Mouse (Mus musculus) forebrain, embryonic 12.5 days (tissue): ENCODE measurements around the gene Pkm. TPM values are rescaled to one million over a fixed set of nuclear protein-coding genes. Genes with fewer than 3 reads are reported as not detected.
A peak's percentile ranks its signal among the peaks of the same experiment; 100 is the strongest.

Experiments
- ATAC-seq: fragments of 200-750 bp; cut with Nextera tagmentation; 2 replicates; pipeline ENCODE4 v1.8.0; 2017; ENCODE audit warnings: moderate TSS enrichment; ENCODE audit not compliant: low FRiP score
- H3K27ac ChIP-seq: fragments of 300-500 bp; sonication (generic); 2 replicates; pipeline ENCODE4 v1.5.1; 2016; ENCODE audit warnings: mild to moderate bottlenecking
- H3K27me3 ChIP-seq: fragments of 300-500 bp; sonication (generic); 2 replicates; pipeline ENCODE4 v1.6.1; 2016; ENCODE audit warnings: mild to moderate bottlenecking
- H3K36me3 ChIP-seq: fragments of 300-500 bp; sonication (generic); replicated peaks from 2 replicates; pipeline ENCODE4 v1.6.1; 2016; ENCODE audit warnings: mild to moderate bottlenecking
- H3K4me1 ChIP-seq: fragments of 300-500 bp; sonication (generic); 2 replicates; pipeline ENCODE4 v1.6.1; 2016
- H3K4me2 ChIP-seq: fragments of 300-500 bp; sonication (generic); 2 replicates; pipeline ENCODE4 v1.6.1; 2016; ENCODE audit warnings: mild to moderate bottlenecking, moderate library complexity
- H3K4me3 ChIP-seq: fragments of 300-500 bp; sonication (generic); replicated peaks from 2 replicates; pipeline ENCODE4 v1.5.1; 2016; ENCODE audit warnings: mild to moderate bottlenecking
- H3K9ac ChIP-seq: fragments of 300-500 bp; sonication (generic); 2 replicates; pipeline ENCODE4 v1.6.1; 2016; ENCODE audit warnings: mild to moderate bottlenecking
- H3K9me3 ChIP-seq: fragments of 300-500 bp; sonication (generic); 2 replicates; pipeline ENCODE4 v1.6.1; 2016
- WGBS: fragments of 180-500 bp; shearing (Covaris S2); methylation state at CpG from one replicate; pipeline ENCODE4 v1.1.7; 2016; 5-methylcytosine and 5-hydroxymethylcytosine counted together
- polyA plus RNA-seq: library from polyadenylated mRNA; unstranded; fragments of >200 nt; fragmentation: Nextera tagmentation; extraction: Ambion mirVana; gene quantifications from 2 replicates; pipeline ENCODE4 v1.2.1, GENCODE M21; 2016

Pkm gene
- polyA plus RNA-seq, 1 experiment from 2014 or later: 1,829 TPM

DNA sequence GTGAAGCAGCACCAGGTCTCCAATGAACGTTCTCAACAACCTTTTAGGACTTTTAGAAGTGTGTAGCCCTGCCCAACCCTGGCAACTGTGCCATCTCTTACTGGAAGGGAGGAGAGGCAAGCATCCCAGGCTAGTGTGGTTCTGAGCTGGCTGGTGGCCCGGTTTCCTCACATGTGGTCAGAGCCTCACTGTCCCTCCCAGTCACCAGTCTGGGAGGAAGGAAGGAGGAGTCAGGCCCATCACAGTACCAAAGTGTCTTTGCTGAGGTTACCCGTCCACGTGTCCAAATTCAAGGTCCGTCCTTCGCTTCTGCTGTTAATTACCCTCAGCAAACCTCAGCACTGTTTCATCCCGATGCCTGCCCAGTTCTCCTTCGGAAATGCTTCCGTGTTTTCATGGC, 36.0 kb downstream of the Pkm start:
- peak overlapping the region; percentile 28 for H3K4me3 ChIP-seq
- WGBS: 35% methylated on average over 9 of the region's 9 CpGs
- H3K9ac ChIP-seq: peak overlapping the region; percentile 38
- ATAC-seq: peak; percentile 49; the same call in 1 of the 2 replicates
- H3K27ac ChIP-seq: peak overlapping the region; percentile 31; the same call in 1 of the 2 replicates
- no peaks in the 10 kb centered on the region for H3K9me3 ChIP-seq
- peaks cover 9% of the 10 kb centered on the region for H3K27me3 ChIP-seq
- peak overlapping the region; percentile 56 for H3K4me2 ChIP-seq
- peaks cover 12% of the 10 kb centered on the region for H3K4me1 ChIP-seq
- H3K36me3 ChIP-seq: no peaks in the 10 kb centered on the region

DNA sequence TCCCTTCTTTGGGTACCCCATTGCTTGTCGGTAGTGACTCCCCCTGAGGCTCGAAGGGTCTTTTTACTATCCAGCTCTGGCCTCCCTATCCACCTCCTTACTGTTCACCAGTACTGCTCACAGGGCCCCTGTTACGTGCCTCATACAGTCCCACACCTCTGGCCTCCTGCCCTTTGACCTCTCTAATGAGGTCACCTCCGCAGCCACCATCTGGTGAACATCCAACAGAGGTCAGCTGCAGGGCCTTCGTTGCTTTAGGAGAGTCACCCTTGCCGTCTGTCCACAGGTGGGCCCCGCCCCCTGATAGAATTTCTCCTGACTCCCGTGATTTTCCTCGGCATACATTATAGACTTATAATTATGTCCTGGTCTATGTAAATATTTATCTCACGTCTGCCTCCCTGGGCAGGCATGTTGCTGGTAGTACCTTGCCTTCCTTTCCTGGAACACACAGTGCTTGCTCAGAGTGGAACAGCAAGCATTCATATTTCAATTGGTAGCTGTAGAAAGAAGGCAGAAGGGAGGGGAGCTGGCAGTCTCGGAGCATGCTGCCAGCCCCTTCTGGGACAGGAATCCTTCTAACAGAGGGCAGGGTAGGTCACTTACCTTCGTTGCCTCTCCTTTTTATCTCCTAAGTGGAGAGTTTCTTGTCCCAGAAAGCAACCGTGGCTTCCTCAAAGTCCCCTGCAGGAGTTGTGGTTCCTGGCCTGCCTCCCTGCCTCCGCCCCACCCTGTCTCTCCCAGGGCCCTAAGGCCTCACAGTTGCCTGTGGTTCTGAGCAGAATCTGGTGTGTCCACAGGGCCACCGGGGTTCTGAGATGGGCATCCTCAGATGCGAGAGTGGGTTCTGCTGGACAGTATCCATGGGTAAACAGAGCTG, 38.6 kb downstream of the Pkm start:
- Histone ChIP-seq H3K4me2 (no peak overlapping the region), H3K4me3 (no peak overlapping the region), H3K9ac (no peak overlapping the region), H3K9me3 (no peaks in the 10 kb centered on the region), H3K36me3 (no peaks in the 10 kb centered on the region), H3K27ac (no peak overlapping the region), H3K4me1 (peaks cover 12% of the 10 kb centered on the region), H3K27me3 (peaks cover 9% of the 10 kb centered on the region)
- ATAC-seq: no peak
- WGBS: 66% methylated on average over 16 of the region's 16 CpGs

DNA sequence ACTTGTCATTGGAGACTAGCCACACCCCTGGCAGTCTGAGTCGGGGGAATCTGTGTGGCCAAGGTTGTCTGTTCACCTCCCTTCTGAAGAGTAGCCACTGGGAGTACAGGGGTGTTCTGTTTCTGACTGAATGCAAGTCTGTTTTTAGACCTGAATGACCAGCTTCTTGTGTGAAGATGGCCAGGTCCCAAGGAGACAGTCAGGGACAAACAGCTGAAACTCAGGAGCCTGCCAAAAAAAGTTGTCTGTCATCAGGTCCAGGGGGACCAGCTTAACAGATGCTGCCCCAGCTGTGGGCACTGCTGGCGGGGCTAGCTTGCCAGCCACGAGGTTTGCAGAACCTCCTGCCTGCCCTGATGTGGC, 39.3 kb downstream of the Pkm start:
- Histone ChIP-seq H3K27ac (no peak overlapping the region), H3K4me2 (no peak overlapping the region), H3K4me3 (no peak overlapping the region), H3K27me3 (peaks cover 9% of the 10 kb centered on the region), H3K4me1 (peaks cover 12% of the 10 kb centered on the region), H3K9ac (no peak overlapping the region), H3K9me3 (no peaks in the 10 kb centered on the region), H3K36me3 (no peaks in the 10 kb centered on the region)
- ATAC-seq: no peak
- WGBS: 56% methylated on average over 3 of the region's 3 CpGs

DNA sequence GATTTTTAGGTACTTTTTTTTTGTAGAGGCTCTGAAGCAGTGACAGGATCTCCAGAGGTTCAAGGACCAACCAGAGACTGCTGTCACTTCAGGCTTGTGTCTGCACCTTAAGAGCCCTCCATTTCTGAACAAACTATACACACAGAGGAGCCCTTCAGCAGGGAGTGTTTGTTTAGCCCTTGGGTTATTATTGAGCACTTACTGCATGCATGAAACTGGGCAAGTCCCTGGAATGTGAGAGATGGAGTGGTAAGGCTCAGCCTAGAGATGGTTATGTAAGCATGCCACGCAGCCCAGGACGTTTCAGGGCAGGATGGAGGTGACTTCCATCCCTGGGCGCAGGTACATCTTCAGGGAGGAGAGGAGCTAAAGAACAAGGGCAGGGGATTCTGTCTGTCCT, 40.2 kb downstream of the Pkm start:
- Histone ChIP-seq H3K36me3 (no peaks in the 10 kb centered on the region), H3K9me3 (no peaks in the 10 kb centered on the region), H3K27ac (no peak overlapping the region), H3K27me3 (peaks cover 5% of the 10 kb centered on the region; the same call in 1 of the 2 replicates), H3K4me2 (no peak overlapping the region), H3K4me3 (no peak overlapping the region), H3K9ac (no peak overlapping the region), H3K4me1 (peaks cover 12% of the 10 kb centered on the region)
- no peak for ATAC-seq
- WGBS: 79% methylated on average over 3 of the region's 3 CpGs

DNA sequence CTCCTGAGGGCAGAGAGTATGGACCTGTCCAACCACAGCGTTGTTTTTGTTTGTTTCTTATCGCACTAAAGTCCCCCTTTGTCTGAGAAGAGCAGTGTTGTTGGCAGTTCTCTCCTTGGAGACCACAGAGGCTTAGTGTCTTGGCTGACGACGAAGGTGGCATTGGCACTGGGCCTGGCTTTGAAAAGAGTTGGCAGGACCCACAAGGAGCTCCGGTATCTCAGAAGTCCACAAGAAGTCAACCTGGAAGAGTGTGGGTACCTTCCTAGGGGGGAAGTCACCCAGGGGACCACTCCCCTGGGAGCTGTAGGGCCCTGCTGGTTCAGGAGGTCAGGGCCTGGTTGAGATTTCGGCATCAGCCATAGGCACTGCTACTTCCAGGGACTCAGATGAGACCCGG, 44.9 kb downstream of the Pkm start:
- H3K9ac ChIP-seq: no peak overlapping the region
- H3K36me3 ChIP-seq: no peaks in the 10 kb centered on the region
- ATAC-seq: no peak
- H3K27me3 ChIP-seq: no peaks in the 10 kb centered on the region
- H3K4me3 ChIP-seq: no peak overlapping the region
- no peaks in the 10 kb centered on the region for H3K4me1 ChIP-seq
- H3K4me2 ChIP-seq: no peak overlapping the region
- 88% methylated on average over 7 of the region's 7 CpGs for WGBS
- no peak overlapping the region for H3K27ac ChIP-seq
- no peaks in the 10 kb centered on the region for H3K9me3 ChIP-seq

DNA sequence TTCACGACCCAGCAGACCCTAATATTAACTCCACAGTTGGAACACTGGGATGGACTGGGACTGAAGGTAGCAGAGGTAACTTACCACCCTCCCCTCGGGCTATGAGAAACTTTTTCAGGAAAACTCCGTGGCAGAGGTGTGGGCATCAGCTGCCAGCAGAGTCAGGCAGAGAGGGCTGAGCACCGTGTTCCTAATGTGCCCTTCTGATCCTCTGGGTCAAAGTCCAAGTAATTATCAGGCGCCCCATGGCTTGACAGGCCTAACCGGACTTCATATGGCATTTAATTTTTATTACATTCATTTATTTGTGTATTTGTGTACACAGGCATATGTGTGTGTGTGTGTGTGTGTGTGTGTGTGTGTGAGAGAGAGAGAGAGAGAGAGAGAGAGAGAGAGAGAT, 46.9 kb downstream of the Pkm start:
- 77% methylated on average over 6 of the region's 6 CpGs for WGBS
- Histone ChIP-seq H3K36me3 (no peaks in the 10 kb centered on the region), H3K4me3 (no peak overlapping the region), H3K4me1 (no peaks in the 10 kb centered on the region), H3K27ac (no peak overlapping the region), H3K9me3 (no peaks in the 10 kb centered on the region), H3K27me3 (no peaks in the 10 kb centered on the region), H3K4me2 (no peak overlapping the region), H3K9ac (no peak overlapping the region)
- no peak for ATAC-seq

DNA sequence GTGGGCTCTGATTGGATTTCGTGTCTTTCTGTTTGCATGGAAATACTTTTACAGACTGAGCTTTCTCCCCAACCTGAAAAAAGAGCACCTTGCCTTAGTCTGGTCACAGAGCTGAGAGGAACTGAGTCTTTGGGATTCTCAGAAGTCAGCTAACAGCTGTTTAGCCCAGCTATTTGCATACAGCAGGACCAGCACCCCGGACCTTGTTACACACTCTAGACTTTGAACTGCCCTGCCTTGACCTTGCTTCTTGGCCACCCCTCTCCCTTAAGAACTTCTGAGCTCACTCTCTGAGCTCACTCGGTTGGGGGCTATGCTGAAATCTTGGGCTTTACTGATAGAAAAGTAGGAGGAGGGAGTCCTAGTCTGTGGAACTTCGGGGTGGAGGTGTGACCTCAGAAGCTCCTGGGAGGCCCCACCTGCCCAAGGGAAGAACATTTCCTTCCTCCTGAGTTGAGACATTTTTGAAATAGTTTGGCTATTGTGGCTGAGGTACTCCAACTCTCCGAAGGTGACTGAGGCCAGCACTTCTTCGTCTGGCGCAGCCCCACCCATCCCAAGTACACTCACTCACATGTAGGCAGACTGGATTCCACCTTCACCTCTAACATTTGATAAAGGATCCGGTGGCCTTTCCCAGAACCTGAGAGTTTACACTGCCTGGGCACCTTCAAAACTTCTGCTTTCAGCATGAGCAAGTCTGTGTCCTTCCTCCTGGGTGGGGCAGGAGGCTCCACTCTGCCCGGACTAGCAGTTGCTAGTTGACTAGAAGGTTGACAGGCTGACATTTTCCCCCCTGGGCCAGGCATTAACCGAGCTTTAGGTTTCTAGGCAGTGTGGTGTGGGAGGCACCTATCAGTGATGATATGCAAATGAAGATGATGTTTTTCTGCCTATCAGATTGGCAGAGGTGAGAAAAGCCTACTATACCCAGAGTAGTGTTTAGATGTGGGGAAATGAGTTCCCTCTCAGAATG, 51.0 kb downstream of the Pkm start:
- Histone ChIP-seq H3K9me3 (no peaks in the 10 kb centered on the region), H3K27me3 (no peaks in the 10 kb centered on the region), H3K4me3 (no peak overlapping the region), H3K9ac (no peak overlapping the region), H3K4me1 (no peaks in the 10 kb centered on the region), H3K27ac (no peak overlapping the region), H3K36me3 (no peaks in the 10 kb centered on the region), H3K4me2 (no peak overlapping the region)
- ATAC-seq: no peak
- WGBS: 72% methylated on average over 10 of the region's 10 CpGs

DNA sequence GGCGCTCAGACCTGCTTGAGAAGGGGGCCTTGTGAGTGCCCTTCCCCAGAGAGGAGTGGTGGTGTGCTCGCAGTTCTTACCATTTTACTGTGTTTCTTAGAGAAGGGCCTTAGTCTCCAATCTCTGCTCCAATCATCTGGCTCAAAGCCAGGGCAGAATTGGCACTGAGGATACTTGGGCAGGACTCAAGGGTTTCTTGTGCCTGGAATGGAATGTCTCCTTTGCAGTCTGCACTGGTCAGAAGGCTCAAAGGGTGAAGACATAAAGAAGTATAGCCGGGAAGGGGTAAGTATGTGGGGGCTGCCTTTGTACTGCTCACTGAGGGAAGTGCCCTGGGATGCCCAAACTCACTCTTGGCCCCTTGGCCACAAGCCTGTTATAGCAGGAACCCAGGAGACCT, 53.1 kb downstream of the Pkm start:
- ATAC-seq: no peak
- H3K9ac ChIP-seq: no peak overlapping the region
- H3K9me3 ChIP-seq: no peaks in the 10 kb centered on the region
- no peak overlapping the region for H3K4me3 ChIP-seq
- 79% methylated on average over 3 of the region's 3 CpGs for WGBS
- H3K27ac ChIP-seq: no peak overlapping the region
- no peak overlapping the region for H3K4me2 ChIP-seq
- no peaks in the 10 kb centered on the region for H3K27me3 ChIP-seq
- H3K36me3 ChIP-seq: no peaks in the 10 kb centered on the region
- no peaks in the 10 kb centered on the region for H3K4me1 ChIP-seq

DNA sequence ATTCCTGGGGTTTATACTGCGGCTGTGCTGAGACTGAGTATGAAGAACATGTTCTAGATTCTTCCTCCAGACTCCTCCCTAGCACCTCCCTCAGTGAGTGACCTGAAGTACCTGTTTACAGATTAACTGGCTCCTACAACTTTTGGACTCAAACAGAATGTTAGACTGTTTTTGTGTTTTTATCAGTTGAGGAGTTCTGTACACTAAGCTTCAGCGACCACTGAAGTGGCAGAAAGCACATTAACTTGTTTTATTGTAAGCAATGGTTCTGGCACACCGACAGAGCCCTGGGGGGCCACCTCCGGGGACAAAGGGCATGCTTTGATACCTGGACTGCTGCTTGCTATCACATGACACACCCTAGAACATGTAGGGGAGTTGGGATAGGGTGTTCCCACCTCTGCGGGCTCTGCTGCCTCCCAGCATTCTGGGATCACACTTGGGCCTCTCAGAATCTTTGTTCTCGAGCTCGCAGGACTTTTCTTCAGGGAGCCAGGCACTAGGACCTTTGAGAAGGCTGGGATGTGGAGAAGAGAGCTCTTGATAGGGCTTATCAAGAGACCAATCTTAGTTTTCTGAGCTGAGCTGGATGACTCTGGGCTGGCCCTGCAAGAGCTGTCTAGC, 60.2 kb downstream of the Pkm start:
- H3K27ac ChIP-seq: no peak overlapping the region
- no peak for ATAC-seq
- no peaks in the 10 kb centered on the region for H3K9me3 ChIP-seq
- no peaks in the 10 kb centered on the region for H3K36me3 ChIP-seq
- no peak overlapping the region for H3K4me2 ChIP-seq
- H3K4me3 ChIP-seq: no peak overlapping the region
- 78% methylated on average over 7 of the region's 7 CpGs for WGBS
- H3K4me1 ChIP-seq: no peaks in the 10 kb centered on the region
- H3K9ac ChIP-seq: no peak overlapping the region
- H3K27me3 ChIP-seq: no peaks in the 10 kb centered on the region

DNA sequence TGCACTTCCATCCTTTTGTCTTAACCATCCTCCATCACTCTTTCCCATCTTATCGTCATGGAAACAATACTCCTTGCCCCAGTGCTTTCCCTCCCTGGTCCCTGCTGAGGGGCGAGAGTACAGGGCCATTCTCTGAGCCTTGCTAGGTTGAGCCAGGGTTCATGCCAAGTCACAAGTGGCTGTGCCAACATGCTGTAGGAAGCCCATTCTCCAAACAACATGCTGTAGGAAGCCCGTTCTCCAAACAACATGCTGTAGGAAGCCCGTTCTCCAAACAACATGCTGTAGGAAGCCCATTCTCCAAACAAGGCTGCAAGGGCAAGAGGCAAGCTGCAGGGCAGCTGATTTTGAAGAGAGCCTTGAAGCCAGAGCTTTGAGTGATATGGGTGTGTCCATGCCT, 62.1 kb downstream of the Pkm start:
- no peak overlapping the region for H3K4me3 ChIP-seq
- peaks cover under 1% of the 10 kb centered on the region; the same call in 1 of the 2 replicates for H3K4me1 ChIP-seq
- no peak overlapping the region for H3K27ac ChIP-seq
- H3K4me2 ChIP-seq: no peak overlapping the region
- H3K9me3 ChIP-seq: no peaks in the 10 kb centered on the region
- no peak for ATAC-seq
- no peaks in the 10 kb centered on the region for H3K36me3 ChIP-seq
- 88% methylated on average over 4 of the region's 4 CpGs for WGBS
- no peak overlapping the region for H3K9ac ChIP-seq
- H3K27me3 ChIP-seq: peaks cover 4% of the 10 kb centered on the region; the same call in 1 of the 2 replicates

DNA sequence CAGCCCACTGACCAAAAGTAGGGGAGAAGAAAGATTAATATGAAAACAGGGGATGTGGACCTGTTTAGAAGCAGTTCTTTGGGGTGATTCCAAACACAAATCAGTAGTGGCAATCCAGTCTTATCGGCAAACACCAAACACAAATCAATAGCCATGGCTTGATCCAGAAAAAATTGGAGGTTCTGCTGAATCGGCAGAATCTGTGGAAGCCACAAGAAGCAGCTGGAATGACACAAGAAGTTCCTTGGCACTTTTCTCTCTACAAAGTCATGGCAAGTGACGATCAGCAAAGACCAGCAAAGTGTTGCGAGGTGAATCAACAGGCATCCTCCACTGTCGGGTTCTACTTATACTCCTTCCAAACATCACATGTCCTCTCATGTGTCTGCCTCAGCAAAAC, 65.0 kb downstream of the Pkm start:
- no peaks in the 10 kb centered on the region for H3K36me3 ChIP-seq
- 88% methylated on average over 5 of the region's 5 CpGs for WGBS
- peaks cover 4% of the 10 kb centered on the region; the same call in 1 of the 2 replicates for H3K27me3 ChIP-seq
- H3K9me3 ChIP-seq: no peaks in the 10 kb centered on the region
- ATAC-seq: no peak
- peaks cover 14% of the 10 kb centered on the region; the same call in 1 of the 2 replicates for H3K4me1 ChIP-seq
- no peak overlapping the region for H3K4me3 ChIP-seq
- no peak overlapping the region for H3K4me2 ChIP-seq
- no peak overlapping the region for H3K27ac ChIP-seq
- no peak overlapping the region for H3K9ac ChIP-seq
